Mouse (Mus musculus) limb, embryonic 14.5 days (tissue): ENCODE results near the gene Ptpn14. TPM values are rescaled to one million over a fixed set of nuclear protein-coding genes. Genes with fewer than 3 reads are reported as not detected.
A peak's percentile ranks its signal among the peaks of the same experiment; 100 is the strongest.

Source experiments
- ATAC-seq: fragments of 200-750 bp; cut with Nextera tagmentation; 2 replicates; pipeline ENCODE4 v1.8.0; 2017; ENCODE audit warnings: low read depth, moderate number of reproducible peaks, moderate TSS enrichment; ENCODE audit not compliant: low FRiP score
- DNase-seq: peaks from one replicate; pipeline ENCODE4 v3.0.0-alpha.2; 2015; ENCODE audit warnings: low spot score
- H3K27ac ChIP-seq: fragments of 300-500 bp; sonication (generic); replicated peaks from 2 replicates; pipeline ENCODE4 v1.5.1; 2014; ENCODE audit warnings: low read depth, mild to moderate bottlenecking, low read length, moderate library complexity, mixed read lengths
- H3K27me3 ChIP-seq: fragments of 300-500 bp; sonication (generic); 2 replicates; pipeline ENCODE4 v1.6.1; 2014; ENCODE audit warnings: low read length, mixed read lengths; ENCODE audit not compliant: control insufficient read depth, insufficient read depth
- H3K36me3 ChIP-seq: fragments of 300-500 bp; sonication (generic); 2 replicates; pipeline ENCODE4 v1.6.1; 2014; ENCODE audit warnings: mild to moderate bottlenecking, low read length, moderate library complexity, mixed read lengths; ENCODE audit not compliant: control insufficient read depth, insufficient read depth
- H3K4me1 ChIP-seq: fragments of 300-500 bp; sonication (generic); 2 replicates; pipeline ENCODE4 v1.6.1; 2014; ENCODE audit warnings: antibody characterized with exemption, low read length, mixed read lengths; ENCODE audit not compliant: control insufficient read depth, insufficient read depth
- H3K4me2 ChIP-seq: fragments of 300-500 bp; sonication (generic); replicated peaks from 2 replicates; pipeline ENCODE4 v1.6.1; 2014; ENCODE audit warnings: low read depth, mild to moderate bottlenecking, low read length, moderate library complexity; ENCODE audit not compliant: severe bottlenecking
- H3K4me3 ChIP-seq: fragments of 300-500 bp; sonication (generic); replicated peaks from 2 replicates; pipeline ENCODE4 v1.5.1; 2014; ENCODE audit warnings: low read length
- H3K9ac ChIP-seq: fragments of 300-500 bp; sonication (generic); 2 replicates; pipeline ENCODE4 v1.6.1; 2014; ENCODE audit warnings: mild to moderate bottlenecking, low read depth, low read length, moderate library complexity; ENCODE audit not compliant: severe bottlenecking
- H3K9me3 ChIP-seq: fragments of 300-500 bp; sonication (generic); 2 replicates; pipeline ENCODE4 v1.6.1; 2016; ENCODE audit warnings: low read length; ENCODE audit not compliant: control insufficient read depth
- POLR2A ChIP-seq: fragments of 200-500 bp; IDR thresholded peaks from 2 replicates; pipeline ENCODE4 v1.8.0; 2012; ENCODE audit warnings: inconsistent platforms, mild to moderate bottlenecking, moderate library complexity, borderline replicate concordance; ENCODE audit not compliant: insufficient read depth, insufficient read length; ENCODE audit errors: extremely low read depth
- WGBS: fragments of 180-500 bp; shearing (Covaris S2); extraction: QIAGEN DNeasy Blood & Tissue Kit; methylation state at CpG from one replicate; pipeline ENCODE4 v1.1.7; 2014; 5-methylcytosine and 5-hydroxymethylcytosine counted together
- polyA plus RNA-seq, 2 experiments: library from polyadenylated mRNA; depleted of rRNA in 1 of 2; stranded (reverse) in 1 of 2; unstranded in 1 of 2; fragments of >200 nt; fragmentation: Nextera tagmentation in 1 of 2; extraction: Ambion mirVana in 1 of 2; gene quantifications; 2 replicates each; pipeline versions ENCODE4 v1.2.1 to v1.2.3; 2012 to 2014

Gene Ptpn14
- polyA plus RNA-seq, 2 experiments = 16.1 to 21.8 TPM

DNA sequence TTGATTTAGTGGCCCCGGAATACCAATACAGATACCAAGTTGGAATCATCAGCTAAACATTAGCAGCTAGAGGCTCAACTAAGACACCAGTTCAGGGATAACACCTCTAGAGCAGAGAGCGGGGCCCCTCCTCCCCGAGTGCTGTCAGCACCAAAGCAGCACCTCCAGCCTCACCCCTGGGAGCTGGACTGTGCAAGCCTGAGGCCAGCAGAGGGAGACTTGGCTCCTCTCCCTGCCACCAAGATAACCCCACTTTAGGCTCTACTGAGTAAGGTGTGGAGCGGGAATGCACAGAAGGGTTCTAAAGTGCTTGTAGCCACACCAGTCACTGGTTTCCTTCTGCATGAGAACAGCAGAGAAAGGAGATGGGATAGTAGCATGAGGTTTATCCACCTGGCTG lies 29.7 kb upstream of the Ptpn14 start:
- Histone ChIP-seq H3K4me3 (no peak overlapping the region), H3K9me3 (no peaks in the 10 kb centered on the region), H3K4me2 (no peak overlapping the region), H3K27me3 (no peaks in the 10 kb centered on the region), H3K9ac (no peak overlapping the region), H3K27ac (no peak overlapping the region), H3K36me3 (no peaks in the 10 kb centered on the region), H3K4me1 (no peaks in the 10 kb centered on the region)
- TF ChIP-seq POLR2A = no peak
- ATAC-seq (no peak), DNase-seq (no peak)
- 58% methylated on average over 4 of the region's 4 CpGs for WGBS

DNA sequence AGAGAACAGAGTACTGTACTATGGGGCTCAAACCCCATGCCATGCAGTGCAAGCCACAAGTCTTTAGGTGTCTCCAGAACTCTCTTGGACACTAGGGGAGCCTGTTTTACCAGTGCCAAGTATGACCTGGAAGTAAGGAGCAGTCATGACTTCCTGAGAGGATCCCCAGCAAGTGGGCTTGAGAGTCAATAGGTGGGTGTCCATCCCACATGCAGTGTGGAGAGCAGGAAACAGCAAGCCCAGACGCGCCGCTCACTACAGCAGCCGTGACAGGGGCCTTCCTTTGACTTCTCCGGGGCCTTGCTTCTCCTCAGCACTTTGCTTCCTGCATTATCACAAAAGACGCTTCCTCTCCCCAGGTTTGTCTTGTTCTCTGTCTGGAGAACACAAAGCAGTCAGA lies 27.9 kb upstream of the Ptpn14 start:
- Histone ChIP-seq H3K4me3 (no peak overlapping the region), H3K27me3 (no peaks in the 10 kb centered on the region), H3K9me3 (no peaks in the 10 kb centered on the region), H3K4me2 (no peak overlapping the region), H3K4me1 (no peaks in the 10 kb centered on the region), H3K27ac (no peak overlapping the region), H3K9ac (no peak overlapping the region), H3K36me3 (no peaks in the 10 kb centered on the region)
- no peak for ATAC-seq
- WGBS = 80% methylated on average over 6 of the region's 6 CpGs
- TF ChIP-seq POLR2A = no peak
- DNase-seq = no peak

GRCm38 (mm10) chr1:189700990-189701389 lies 27.1 kb upstream of the Ptpn14 start:
- no peaks in the 10 kb centered on the region for H3K36me3 ChIP-seq
- TF ChIP-seq POLR2A = no peak
- 0% methylated on average over 6 of the region's 6 CpGs for WGBS
- ATAC-seq (peak; percentile 67; the same call in 1 of the 2 replicates), DNase-seq (peak; percentile 82)
- H3K4me1 ChIP-seq = peaks cover 5% of the 10 kb centered on the region; the same call in 1 of the 2 replicates
- H3K9ac ChIP-seq = no peak overlapping the region
- H3K4me3 ChIP-seq = no peak overlapping the region
- no peaks in the 10 kb centered on the region for H3K9me3 ChIP-seq
- no peak overlapping the region for H3K27ac ChIP-seq
- H3K4me2 ChIP-seq = no peak overlapping the region
- H3K27me3 ChIP-seq = no peaks in the 10 kb centered on the region

DNA sequence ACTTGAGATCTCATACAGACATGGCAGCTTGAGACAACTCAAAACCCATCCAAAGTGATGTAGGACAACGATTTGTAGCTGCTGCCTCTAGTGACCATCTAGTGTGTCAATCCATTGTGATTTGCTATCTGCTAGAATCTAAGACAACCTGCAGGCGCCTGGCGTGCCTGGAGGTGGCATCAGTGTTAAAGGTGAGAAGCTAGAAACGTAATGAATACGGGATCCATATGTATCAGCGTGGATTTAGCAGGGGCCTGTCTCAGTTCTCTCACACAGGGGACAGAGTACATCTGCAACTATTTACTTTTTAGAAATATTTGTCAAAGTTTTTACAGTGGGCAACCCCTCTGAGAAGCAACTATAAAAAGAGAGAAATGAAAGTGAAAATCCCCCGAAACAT lies 24.9 kb upstream of the Ptpn14 start:
- Histone ChIP-seq H3K27ac (no peak overlapping the region), H3K4me3 (no peak overlapping the region), H3K9me3 (no peaks in the 10 kb centered on the region), H3K36me3 (no peaks in the 10 kb centered on the region), H3K4me2 (no peak overlapping the region), H3K9ac (no peak overlapping the region), H3K27me3 (no peaks in the 10 kb centered on the region), H3K4me1 (peaks cover 19% of the 10 kb centered on the region)
- TF ChIP-seq POLR2A = no peak
- ATAC-seq (no peak), DNase-seq (no peak)
- WGBS = 31% methylated on average over 7 of the region's 7 CpGs

DNA sequence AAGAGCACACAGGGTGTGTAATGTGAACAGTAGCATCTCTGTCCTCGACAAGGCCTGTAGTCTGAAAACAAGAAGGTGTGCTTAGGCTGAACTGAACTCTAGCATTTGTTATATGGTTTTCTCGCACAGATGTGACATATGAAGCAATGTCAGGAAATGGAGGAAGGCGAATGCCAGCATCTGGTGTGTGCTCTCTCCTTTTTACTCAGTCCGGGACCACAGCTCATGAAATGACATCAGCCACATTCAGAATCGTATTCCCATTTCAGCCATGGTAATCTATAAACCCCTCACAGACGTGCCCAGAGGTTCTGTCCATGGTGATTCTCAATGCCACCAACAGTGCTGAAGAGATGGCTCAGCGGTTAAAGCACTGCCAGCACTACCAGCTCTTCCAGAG lies 24.5 kb upstream of the Ptpn14 start:
- no peak for ATAC-seq
- TF ChIP-seq POLR2A = no peak

More for the DNA sequence above, 24.5 kb upstream of the Ptpn14 start:
- peaks cover 21% of the 10 kb centered on the region for H3K4me1 ChIP-seq
- no peak overlapping the region for H3K4me3 ChIP-seq
- no peak overlapping the region for H3K9ac ChIP-seq
- 47% methylated on average over 7 of the region's 7 CpGs for WGBS
- no peak overlapping the region for H3K4me2 ChIP-seq
- H3K27me3 ChIP-seq = no peaks in the 10 kb centered on the region
- no peaks in the 10 kb centered on the region for H3K9me3 ChIP-seq
- no peak overlapping the region for H3K27ac ChIP-seq
- no peaks in the 10 kb centered on the region for H3K36me3 ChIP-seq
- no peak for DNase-seq
